Mouse (Mus musculus): ENCODE measurements around the gene Gdf9. TPM values are rescaled to one million over a fixed set of nuclear protein-coding genes. Genes with fewer than 3 reads are reported as not detected.

The Gdf9 gene
- polyA plus RNA-seq, 1 experiment from 2014 or later, result 1.2 TPM

GRCm38 (mm10) chr11:53486822-53487594, 56.2 kb downstream of the Gdf9 start:
- peak overlapping the region; percentile 25 for H3K4me3 ChIP-seq (ENCODE audit: low read length)
- H3K27ac ChIP-seq (ENCODE audit: low read depth, low read length), result no peak overlapping the region
- no peaks in the 10 kb centered on the region for H3K36me3 ChIP-seq (ENCODE audit: control insufficient read depth, insufficient read depth, low read length)
- peaks cover 11% of the 10 kb centered on the region; the same call in 1 of the 2 replicates for H3K27me3 ChIP-seq (ENCODE audit: control insufficient read depth, insufficient read depth, low read length)
- no peaks in the 10 kb centered on the region; the same call in 1 of the 2 replicates for H3K9me3 ChIP-seq (ENCODE audit: control insufficient read depth, low read length)
- ATAC-seq (ENCODE audit: low FRiP score, low TSS enrichment), result peak; percentile 86
- WGBS, result 7% methylated on average over 27 of the region's 27 CpGs
- peak overlapping the region; percentile 48 for H3K4me2 ChIP-seq (replicated peaks; ENCODE audit: low read depth, low read length)
- peaks cover 10% of the 10 kb centered on the region; the same call in 1 of the 2 replicates for H3K4me1 ChIP-seq (ENCODE audit: control insufficient read depth, insufficient read depth, low read length)
- H3K9ac ChIP-seq (ENCODE audit: low read depth, low read length), result peak overlapping the region; percentile 20; the same call in 1 of the 2 replicates

Small RNA genes lying within 50 kb of the gene (microRNA-seq; reads per million reads assigned to microRNA genes)
- gene Mir6920, result not detected

Other genes with a start within 250 kb of the Gdf9 start
- 78.2 and 110 TPM in 2 replicates for gene Hspa4, start 130.6 kb upstream of the Gdf9 start, polyA plus RNA-seq (2014; fragmentation: Nextera tagmentation; extraction: Ambion mirVana)
- gene Zcchc10, start 106.3 kb upstream of the Gdf9 start, polyA plus RNA-seq (2014; fragmentation: Nextera tagmentation; extraction: Ambion mirVana), result 32.4 and 40.9 TPM in 2 replicates
- 46.1 and 80.4 TPM in 2 replicates for gene Aff4, start 80.2 kb upstream of the Gdf9 start, polyA plus RNA-seq (2014; fragmentation: Nextera tagmentation; extraction: Ambion mirVana)
- not detected in 2 replicates for gene Leap2, start 7.9 kb upstream of the Gdf9 start, polyA plus RNA-seq (2014; fragmentation: Nextera tagmentation; extraction: Ambion mirVana)
- 574 and 755 TPM in 2 replicates for gene Uqcrq, start 192 bp upstream of the Gdf9 start, polyA plus RNA-seq (2014; fragmentation: Nextera tagmentation; extraction: Ambion mirVana)
- 0.16 TPM in 1 of 2 replicates, not detected in the other for gene Gm10447, start 26.1 kb downstream of the Gdf9 start, polyA plus RNA-seq (2014; fragmentation: Nextera tagmentation; extraction: Ambion mirVana)
- gene Shroom1, start 26.2 kb downstream of the Gdf9 start, polyA plus RNA-seq (2014; fragmentation: Nextera tagmentation; extraction: Ambion mirVana), result 1.2 and 1.9 TPM in 2 replicates
- gene Gm9837, start 39.5 kb downstream of the Gdf9 start, polyA plus RNA-seq (2014; fragmentation: Nextera tagmentation; extraction: Ambion mirVana), result not detected in 2 replicates
- gene Gm9945, start 49.1 kb downstream of the Gdf9 start, polyA plus RNA-seq (2014; fragmentation: Nextera tagmentation; extraction: Ambion mirVana), result not detected in 2 replicates
- gene Sowaha, start 49.3 kb downstream of the Gdf9 start, polyA plus RNA-seq (2014; fragmentation: Nextera tagmentation; extraction: Ambion mirVana), result 0.09 and 0.14 TPM in 2 replicates
- gene Sept8, start 88.2 kb downstream of the Gdf9 start, polyA plus RNA-seq (2014; fragmentation: Nextera tagmentation; extraction: Ambion mirVana), result 13.7 and 21.3 TPM in 2 replicates
- gene Kif3a, start 136.4 kb downstream of the Gdf9 start, polyA plus RNA-seq (2014; fragmentation: Nextera tagmentation; extraction: Ambion mirVana), result 65.3 and 71.0 TPM in 2 replicates
- 1.3 and 1.5 TPM in 2 replicates for gene Il4, start 187.6 kb downstream of the Gdf9 start, polyA plus RNA-seq (2014; fragmentation: Nextera tagmentation; extraction: Ambion mirVana)
- gene Il13, start 203.7 kb downstream of the Gdf9 start, polyA plus RNA-seq (2014; fragmentation: Nextera tagmentation; extraction: Ambion mirVana), result not detected in 2 replicates